Mouse (Mus musculus) liver, embryonic 15.5 days (tissue): ENCODE measurements at regions not wholly inside any gene's neighbourhood (a gene's known extent, or its start where the extent isn't known, plus 50 kb on each side); places are given as distances from the start of the nearest gene placed in this dataset.

ENCODE experiments used
- ATAC-seq: fragments of 200-750 bp; cut with Nextera tagmentation; 2 replicates; pipeline ENCODE4 v1.8.0; 2017; ENCODE audit warnings: moderate number of reproducible peaks, mild to moderate bottlenecking, moderate library complexity; ENCODE audit not compliant: insufficient read depth
- H3K27ac ChIP-seq: fragments of 300-500 bp; sonication (generic); replicated peaks from 2 replicates; pipeline ENCODE4 v1.5.1; 2015; ENCODE audit warnings: mild to moderate bottlenecking, inconsistent platforms
- H3K27me3 ChIP-seq: fragments of 300-500 bp; sonication (generic); 2 replicates; pipeline ENCODE4 v1.6.1; 2015; ENCODE audit warnings: mild to moderate bottlenecking, inconsistent platforms
- H3K36me3 ChIP-seq: fragments of 300-500 bp; sonication (generic); replicated peaks from 2 replicates; pipeline ENCODE4 v1.6.1; 2015; ENCODE audit warnings: moderate library complexity, mild to moderate bottlenecking, inconsistent platforms
- H3K4me1 ChIP-seq: fragments of 300-500 bp; sonication (generic); replicated peaks from 2 replicates; pipeline ENCODE4 v1.6.1; 2015; ENCODE audit warnings: inconsistent platforms
- H3K4me2 ChIP-seq: fragments of 300-500 bp; sonication (generic); 2 replicates; pipeline ENCODE4 v1.6.1; 2015; ENCODE audit warnings: moderate library complexity, mild to moderate bottlenecking, inconsistent platforms
- H3K4me3 ChIP-seq: fragments of 300-500 bp; sonication (generic); replicated peaks from 2 replicates; pipeline ENCODE4 v1.5.1; 2015; ENCODE audit warnings: mild to moderate bottlenecking, inconsistent platforms
- H3K9ac ChIP-seq: fragments of 300-500 bp; sonication (generic); 2 replicates; pipeline ENCODE4 v1.6.1; 2015; ENCODE audit warnings: moderate library complexity, mild to moderate bottlenecking, inconsistent platforms
- H3K9me3 ChIP-seq: fragments of 300-500 bp; sonication (generic); replicated peaks from 2 replicates; pipeline ENCODE4 v1.6.1; 2016; ENCODE audit warnings: inconsistent platforms
- WGBS: fragments of 180-500 bp; shearing (Covaris S2); methylation state at CpG from one replicate; pipeline ENCODE4 v1.1.7; 2015; ENCODE audit warnings: mixed read lengths; ENCODE audit not compliant: insufficient replicate concordance; 5-methylcytosine and 5-hydroxymethylcytosine counted together

GRCm38 (mm10) chr13:99632706-99633105 is 116.4 kb upstream of the Map1b start:
- WGBS, result 69% methylated on average over 5 of the region's 5 CpGs
- Histone ChIP-seq H3K4me2 (no peak overlapping the region), H3K4me3 (no peak overlapping the region), H3K9me3 (no peaks in the 10 kb centered on the region), H3K27me3 (no peaks in the 10 kb centered on the region), H3K4me1 (no peaks in the 10 kb centered on the region), H3K27ac (no peak overlapping the region), H3K36me3 (no peaks in the 10 kb centered on the region), H3K9ac (no peak overlapping the region)
- no peak for ATAC-seq

- Histone ChIP-seq H3K36me3 (no peaks in the 10 kb centered on the region), H3K27ac (no peak overlapping the region), H3K9ac (no peak overlapping the region), H3K4me1 (no peaks in the 10 kb centered on the region), H3K9me3 (no peaks in the 10 kb centered on the region), H3K27me3 (no peaks in the 10 kb centered on the region), H3K4me3 (no peak overlapping the region), H3K4me2 (no peak overlapping the region)
- no peak for ATAC-seq
- WGBS, result 59% methylated on average over 3 of the region's 3 CpGs
Measured at GRCm38 (mm10) chr13:99630800-99631199, 114.5 kb upstream of the Map1b start.

GRCm38 (mm10) chr13:99630356-99630755 is 114.0 kb upstream of the Map1b start:
- Histone ChIP-seq H3K4me2 (no peak overlapping the region), H3K9ac (no peak overlapping the region), H3K27ac (no peak overlapping the region), H3K27me3 (no peaks in the 10 kb centered on the region), H3K9me3 (no peaks in the 10 kb centered on the region), H3K4me1 (no peaks in the 10 kb centered on the region), H3K4me3 (no peak overlapping the region), H3K36me3 (no peaks in the 10 kb centered on the region)
- ATAC-seq, result no peak
- WGBS, result 78% methylated on average over 22 of the region's 22 CpGs

- no peak overlapping the region for H3K9ac ChIP-seq
Measured at GRCm38 (mm10) chr13:99625196-99625595, 108.9 kb upstream of the Map1b start.

GRCm38 (mm10) chr13:99618332-99618731 is 102.0 kb upstream of the Map1b start:
- H3K9ac ChIP-seq, result no peak overlapping the region
- no peaks in the 10 kb centered on the region for H3K4me1 ChIP-seq
- ATAC-seq, result no peak
- no peaks in the 10 kb centered on the region for H3K27me3 ChIP-seq
- H3K36me3 ChIP-seq, result no peaks in the 10 kb centered on the region
- no peak overlapping the region for H3K27ac ChIP-seq
- WGBS, result 78% methylated on average over 9 of the region's 9 CpGs
- H3K4me2 ChIP-seq, result no peak overlapping the region
- H3K4me3 ChIP-seq, result no peak overlapping the region
- H3K9me3 ChIP-seq, result no peaks in the 10 kb centered on the region

More at GRCm38 (mm10) chr13:99625196-99625595, 108.9 kb upstream of the Map1b start:
- WGBS, result 51% methylated on average over 4 of the region's 4 CpGs
- H3K9me3 ChIP-seq, result no peaks in the 10 kb centered on the region
- H3K36me3 ChIP-seq, result no peaks in the 10 kb centered on the region
- ATAC-seq, result no peak
- no peaks in the 10 kb centered on the region for H3K27me3 ChIP-seq
- no peak overlapping the region for H3K27ac ChIP-seq
- H3K4me3 ChIP-seq, result no peak overlapping the region
- no peak overlapping the region for H3K4me2 ChIP-seq
- H3K4me1 ChIP-seq, result no peaks in the 10 kb centered on the region

GRCm38 (mm10) chr13:99617457-99617856 is 101.1 kb upstream of the Map1b start:
- H3K9me3 ChIP-seq, result no peaks in the 10 kb centered on the region
- H3K27me3 ChIP-seq, result no peaks in the 10 kb centered on the region
- H3K4me2 ChIP-seq, result no peak overlapping the region
- H3K4me3 ChIP-seq, result no peak overlapping the region
- 51% methylated on average over 5 of the region's 5 CpGs for WGBS
- no peaks in the 10 kb centered on the region for H3K36me3 ChIP-seq
- H3K9ac ChIP-seq, result no peak overlapping the region
- no peaks in the 10 kb centered on the region for H3K4me1 ChIP-seq
- no peak for ATAC-seq
- H3K27ac ChIP-seq, result no peak overlapping the region

- H3K9me3 ChIP-seq, result no peaks in the 10 kb centered on the region
- no peak overlapping the region for H3K4me3 ChIP-seq
- no peak overlapping the region for H3K27ac ChIP-seq
- H3K27me3 ChIP-seq, result no peaks in the 10 kb centered on the region
- H3K4me1 ChIP-seq, result no peaks in the 10 kb centered on the region
- H3K4me2 ChIP-seq, result no peak overlapping the region
- H3K36me3 ChIP-seq, result no peaks in the 10 kb centered on the region
- WGBS, result 70% methylated on average over 18 of the region's 18 CpGs
- ATAC-seq, result no peak
- H3K9ac ChIP-seq, result no peak overlapping the region
Measured at GRCm38 (mm10) chr13:99611715-99612494, 95.6 kb upstream of the Map1b start.

GRCm38 (mm10) chr13:99610498-99610897 is 94.2 kb upstream of the Map1b start:
- H3K9me3 ChIP-seq, result no peaks in the 10 kb centered on the region
- H3K4me2 ChIP-seq, result no peak overlapping the region
- H3K36me3 ChIP-seq, result no peaks in the 10 kb centered on the region
- H3K27me3 ChIP-seq, result no peaks in the 10 kb centered on the region
- no peak overlapping the region for H3K27ac ChIP-seq
- no peak overlapping the region for H3K9ac ChIP-seq
- no peak overlapping the region for H3K4me3 ChIP-seq
- H3K4me1 ChIP-seq, result no peaks in the 10 kb centered on the region
- no peak for ATAC-seq
- 55% methylated on average over 5 of the region's 5 CpGs for WGBS

- Histone ChIP-seq H3K4me2 (no peak overlapping the region), H3K36me3 (no peaks in the 10 kb centered on the region), H3K9me3 (no peaks in the 10 kb centered on the region), H3K27me3 (no peaks in the 10 kb centered on the region), H3K4me1 (no peaks in the 10 kb centered on the region), H3K4me3 (no peak overlapping the region), H3K27ac (no peak overlapping the region), H3K9ac (no peak overlapping the region)
- 54% methylated on average over 9 of the region's 9 CpGs for WGBS
- no peak for ATAC-seq
Measured at GRCm38 (mm10) chr13:99609151-99610146, 93.1 kb upstream of the Map1b start.

- H3K4me3 ChIP-seq, result no peak overlapping the region
- H3K36me3 ChIP-seq, result no peaks in the 10 kb centered on the region
- H3K4me2 ChIP-seq, result no peak overlapping the region
- H3K27ac ChIP-seq, result no peak overlapping the region
- H3K27me3 ChIP-seq, result no peaks in the 10 kb centered on the region
- no peak for ATAC-seq
- H3K4me1 ChIP-seq, result no peaks in the 10 kb centered on the region
- WGBS, result 12% methylated on average over 5 of the region's 5 CpGs
- H3K9ac ChIP-seq, result no peak overlapping the region
- H3K9me3 ChIP-seq, result no peaks in the 10 kb centered on the region
Measured at GRCm38 (mm10) chr13:99608591-99608990, 92.3 kb upstream of the Map1b start.

GRCm38 (mm10) chr13:99607208-99607607 is 90.9 kb upstream of the Map1b start:
- Histone ChIP-seq H3K9me3 (no peaks in the 10 kb centered on the region), H3K4me3 (no peak overlapping the region), H3K4me2 (no peak overlapping the region), H3K9ac (no peak overlapping the region), H3K4me1 (no peaks in the 10 kb centered on the region), H3K27me3 (no peaks in the 10 kb centered on the region), H3K36me3 (no peaks in the 10 kb centered on the region), H3K27ac (no peak overlapping the region)
- WGBS, result 58% methylated on average over 6 of the region's 6 CpGs
- ATAC-seq, result no peak
